Mouse (Mus musculus) neural tube, embryonic 13.5 days (tissue): Measurements from ENCODE around the gene 1700067K01Rik. TPM values are rescaled to one million over a fixed set of nuclear protein-coding genes. Genes with fewer than 3 reads are reported as not detected.
"Not testable (repeated sequence)": the region's sequence is repeated elsewhere in the genome, so short reads cannot be mapped to it uniquely, and the experiment has no call there.

Source experiments
- ATAC-seq: fragments of 200-750 bp; cut with Nextera tagmentation; 2 replicates; pipeline ENCODE4 v1.8.0; 2017; ENCODE audit warnings: low read depth, mild to moderate bottlenecking, moderate TSS enrichment, moderate library complexity
- H3K27ac ChIP-seq: fragments of 300-500 bp; sonication (generic); replicated peaks from 2 replicates; pipeline ENCODE4 v1.5.1; 2015; ENCODE audit warnings: moderate library complexity, mild to moderate bottlenecking, inconsistent platforms
- H3K27me3 ChIP-seq: fragments of 300-500 bp; sonication (generic); 2 replicates; pipeline ENCODE4 v1.6.1; 2015; ENCODE audit warnings: mild to moderate bottlenecking, inconsistent platforms
- H3K36me3 ChIP-seq: fragments of 300-500 bp; sonication (generic); 2 replicates; pipeline ENCODE4 v1.6.1; 2015; ENCODE audit warnings: mild to moderate bottlenecking, inconsistent platforms
- H3K4me1 ChIP-seq: fragments of 300-500 bp; sonication (generic); replicated peaks from 2 replicates; pipeline ENCODE4 v1.6.1; 2015; ENCODE audit warnings: inconsistent platforms
- H3K4me2 ChIP-seq: fragments of 300-500 bp; sonication (generic); 2 replicates; pipeline ENCODE4 v1.6.1; 2015; ENCODE audit warnings: inconsistent platforms, mild to moderate bottlenecking, moderate library complexity
- H3K4me3 ChIP-seq: fragments of 300-500 bp; sonication (generic); 2 replicates; pipeline ENCODE4 v1.5.1; 2015; ENCODE audit warnings: mild to moderate bottlenecking, inconsistent platforms
- H3K9ac ChIP-seq: fragments of 300-500 bp; sonication (generic); 2 replicates; pipeline ENCODE4 v1.6.1; 2015; ENCODE audit warnings: moderate library complexity, mild to moderate bottlenecking, inconsistent platforms
- H3K9me3 ChIP-seq: fragments of 300-500 bp; sonication (generic); 2 replicates; pipeline ENCODE4 v1.6.1; 2016; ENCODE audit warnings: inconsistent platforms
- WGBS: fragments of 180-500 bp; shearing (Covaris S2); methylation state at CpG from one replicate; pipeline ENCODE4 v1.1.7; 2015; 5-methylcytosine and 5-hydroxymethylcytosine counted together
- polyA plus RNA-seq: library from polyadenylated mRNA; unstranded; fragments of >200 nt; fragmentation: Nextera tagmentation; extraction: Ambion mirVana; gene quantifications from 2 replicates; pipeline ENCODE4 v1.2.1, GENCODE M21; 2015

Gene 1700067K01Rik
- polyA plus RNA-seq, 1 experiment from 2014 or later, result 0.87 TPM

- peak overlapping the region; percentile 77 for H3K4me2 ChIP-seq
- WGBS, result 80% methylated on average over 6 of the region's 6 CpGs
- H3K27ac ChIP-seq, result no peak overlapping the region
- peaks cover 40% of the 10 kb centered on the region for H3K4me1 ChIP-seq
- peak overlapping the region; percentile 61 for H3K4me3 ChIP-seq
- no peak for ATAC-seq
- peaks cover 33% of the 10 kb centered on the region for H3K27me3 ChIP-seq
- H3K9ac ChIP-seq, result peak overlapping the region; percentile 77
- no peaks in the 10 kb centered on the region for H3K9me3 ChIP-seq
- H3K36me3 ChIP-seq, result peaks cover 20% of the 10 kb centered on the region
Measured at GRCm38 (mm10) chr8:84003612-84004246, 2.4 kb downstream of the 1700067K01Rik start.

DNA sequence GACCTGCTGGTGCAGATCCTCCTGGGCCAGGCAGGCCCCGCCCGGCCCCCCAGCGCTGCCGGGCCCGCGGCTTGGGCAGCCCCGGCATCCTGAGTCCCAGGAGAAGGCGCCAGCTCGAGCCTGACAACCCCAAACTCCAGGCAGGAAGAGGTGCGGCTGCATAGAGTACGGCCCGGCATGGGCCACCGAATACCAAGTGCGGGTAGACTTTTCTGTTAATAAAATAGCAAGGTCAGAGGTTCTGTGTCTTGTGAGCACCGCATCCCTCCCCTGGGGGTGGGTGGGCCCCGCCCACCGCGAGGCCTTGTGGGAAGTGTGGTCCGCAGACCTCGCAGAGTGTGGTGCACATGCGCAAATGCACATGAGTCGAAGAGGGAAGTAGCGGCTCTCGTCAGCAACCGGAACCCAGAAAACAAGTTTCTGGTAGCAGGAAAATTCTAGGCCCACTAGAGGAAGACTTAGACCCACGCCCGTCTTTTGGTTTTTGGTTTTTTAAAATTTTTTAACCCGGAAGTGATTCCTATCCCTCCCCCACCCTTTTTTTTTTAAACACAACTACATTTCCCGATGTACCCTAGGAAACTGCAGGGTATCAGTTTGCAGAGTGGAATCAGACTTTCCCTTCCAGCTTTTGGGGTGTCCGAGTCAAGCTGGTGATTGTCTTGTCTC, 3.4 kb downstream of the 1700067K01Rik start:
- Histone ChIP-seq H3K36me3 (peaks cover 17% of the 10 kb centered on the region), H3K9me3 (no peaks in the 10 kb centered on the region), H3K9ac (peak overlapping the region; percentile 77), H3K4me3 (peak overlapping the region; percentile 61), H3K27ac (peak overlapping the region; percentile 70), H3K4me1 (peaks cover 31% of the 10 kb centered on the region), H3K4me2 (peak overlapping the region; percentile 77), H3K27me3 (peaks cover 34% of the 10 kb centered on the region)
- ATAC-seq, result peak; percentile 79
- WGBS, result 1% methylated on average over 30 of the region's 30 CpGs

DNA sequence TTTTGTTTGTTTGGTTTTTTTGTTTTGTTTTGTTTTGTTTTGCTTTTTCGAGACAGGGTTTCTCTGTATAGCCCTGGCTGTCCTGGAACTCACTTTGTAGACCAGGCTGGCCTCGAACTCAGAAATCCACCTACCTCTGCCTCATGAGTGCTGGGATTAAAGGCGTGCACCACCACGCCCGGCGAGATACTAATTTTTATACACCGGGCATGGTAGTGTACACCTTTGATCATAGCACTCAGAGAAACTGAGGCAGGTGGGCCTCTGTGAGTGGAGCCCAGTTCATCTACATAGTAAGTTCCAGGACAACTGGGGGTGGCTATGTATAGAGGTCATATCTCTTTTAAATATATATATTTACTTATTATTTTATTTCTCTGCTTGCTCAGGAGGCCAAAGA, 4.2 kb downstream of the 1700067K01Rik start:
- not testable (repeated sequence) for H3K9ac ChIP-seq, H3K36me3 ChIP-seq, H3K4me3 ChIP-seq, H3K27ac ChIP-seq, H3K9me3 ChIP-seq, ATAC-seq
- H3K4me2 ChIP-seq, result peak overlapping the region; percentile 77; the same call in 1 of the 2 replicates
- WGBS, result 91% methylated on average over 7 of the region's 7 CpGs
- peaks cover 32% of the 10 kb centered on the region for H3K27me3 ChIP-seq
- H3K4me1 ChIP-seq, result peaks cover 34% of the 10 kb centered on the region

GRCm38 (mm10) chr8:84008362-84008761, 7.1 kb downstream of the 1700067K01Rik start:
- 27% methylated on average over 7 of the region's 7 CpGs for WGBS

GRCm38 (mm10) chr8:84009876-84010275, 8.6 kb downstream of the 1700067K01Rik start:
- no peak overlapping the region for H3K4me3 ChIP-seq
- H3K9me3 ChIP-seq, result no peaks in the 10 kb centered on the region
- no peak overlapping the region for H3K9ac ChIP-seq
- 0 out of 2 replicates have a peak overlapping the region, but pooled peaks have one; percentile 11 for H3K4me2 ChIP-seq
- no peak overlapping the region for H3K27ac ChIP-seq
- H3K4me1 ChIP-seq, result peaks cover 34% of the 10 kb centered on the region
- under 1% methylated on average over 11 of the region's 11 CpGs for WGBS
- no peaks in the 10 kb centered on the region for H3K36me3 ChIP-seq
- peaks cover 44% of the 10 kb centered on the region for H3K27me3 ChIP-seq
- ATAC-seq, result 0 out of 2 replicates have a peak, but pooled peaks have one; percentile 7

More at GRCm38 (mm10) chr8:84008362-84008761, 7.1 kb downstream of the 1700067K01Rik start:
- H3K27ac ChIP-seq, result no peak overlapping the region
- H3K27me3 ChIP-seq, result peaks cover 37% of the 10 kb centered on the region
- H3K9me3 ChIP-seq, result no peaks in the 10 kb centered on the region
- no peak overlapping the region for H3K4me2 ChIP-seq
- no peak overlapping the region for H3K9ac ChIP-seq
- no peak for ATAC-seq
- H3K36me3 ChIP-seq, result no peaks in the 10 kb centered on the region
- H3K4me1 ChIP-seq, result peaks cover 43% of the 10 kb centered on the region
- H3K4me3 ChIP-seq, result no peak overlapping the region

- WGBS, result 2% methylated on average over 83 of the region's 83 CpGs
- Histone ChIP-seq H3K27me3 (peaks cover 44% of the 10 kb centered on the region), H3K4me3 (peak overlapping the region; percentile 48), H3K9me3 (no peaks in the 10 kb centered on the region), H3K27ac (no peak overlapping the region), H3K4me1 (peaks cover 30% of the 10 kb centered on the region), H3K4me2 (peak overlapping the region; percentile 85), H3K36me3 (no peaks in the 10 kb centered on the region), H3K9ac (peak overlapping the region; percentile 70)
- ATAC-seq, result peak; percentile 55
Measured at GRCm38 (mm10) chr8:84010625-84011611, 9.6 kb downstream of the 1700067K01Rik start.

DNA sequence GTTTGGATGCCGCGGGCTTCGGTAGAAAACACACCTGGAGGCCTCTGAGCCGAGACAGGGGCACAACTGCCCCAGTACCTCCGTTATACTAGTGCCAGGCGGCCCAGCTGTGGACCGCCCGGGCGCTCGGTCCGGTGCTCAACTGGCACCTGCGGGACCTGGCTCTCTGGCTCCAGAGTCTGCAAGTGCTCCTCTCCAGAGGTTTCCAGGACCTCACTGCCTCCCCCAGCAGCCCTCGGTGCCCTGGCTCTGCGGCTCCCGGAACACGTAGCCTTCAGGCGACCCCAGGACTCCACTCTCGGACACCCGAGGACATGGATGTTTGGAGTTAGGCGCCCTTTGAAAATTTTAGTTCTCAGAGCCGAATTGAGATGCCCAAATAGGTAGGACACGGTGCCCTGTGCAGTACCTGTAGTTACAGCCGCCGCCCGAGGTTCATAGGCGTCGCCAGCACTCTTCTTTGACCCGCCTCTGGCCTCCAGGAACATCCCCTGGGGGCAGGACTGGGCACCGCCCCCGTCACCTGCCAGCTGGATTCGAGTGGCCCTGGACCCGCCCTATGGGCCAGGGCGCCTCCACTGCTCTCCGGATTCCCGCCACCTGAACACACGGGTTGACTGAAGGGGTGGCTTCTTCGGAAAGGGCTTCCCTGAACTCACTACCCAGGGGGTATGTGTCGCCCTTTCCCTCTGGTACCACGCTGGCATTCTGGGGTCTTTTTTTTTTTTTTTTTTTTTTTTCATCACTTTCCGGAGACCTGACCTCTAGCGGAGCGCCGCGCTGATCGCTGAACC, 10.6 kb downstream of the 1700067K01Rik start, which contains the start of gene 2210011C24Rik:
2210011C24Rik (minus strand) TSS at position 467 of the 794 bp plus-strand sequence.
- peak within 1 kb of the TSS; percentile 70 for H3K9ac ChIP-seq
- H3K27me3 ChIP-seq, result peaks cover 44% of the 10 kb centered on the region
- H3K9me3 ChIP-seq, result no peaks in the 10 kb centered on the region
- peak within 1 kb of the TSS; percentile 85 for H3K4me2 ChIP-seq
- peak within 1 kb of the TSS; percentile 48 for H3K4me3 ChIP-seq
- no peak within 1 kb of the TSS for H3K27ac ChIP-seq
- 1% methylated on average over 44 of the region's 45 CpGs for WGBS
- ATAC-seq, result peak; percentile 44; the same call in 1 of the 2 replicates
- H3K36me3 ChIP-seq, result no peaks in the 10 kb centered on the region
- peaks cover 30% of the 10 kb centered on the region for H3K4me1 ChIP-seq

DNA sequence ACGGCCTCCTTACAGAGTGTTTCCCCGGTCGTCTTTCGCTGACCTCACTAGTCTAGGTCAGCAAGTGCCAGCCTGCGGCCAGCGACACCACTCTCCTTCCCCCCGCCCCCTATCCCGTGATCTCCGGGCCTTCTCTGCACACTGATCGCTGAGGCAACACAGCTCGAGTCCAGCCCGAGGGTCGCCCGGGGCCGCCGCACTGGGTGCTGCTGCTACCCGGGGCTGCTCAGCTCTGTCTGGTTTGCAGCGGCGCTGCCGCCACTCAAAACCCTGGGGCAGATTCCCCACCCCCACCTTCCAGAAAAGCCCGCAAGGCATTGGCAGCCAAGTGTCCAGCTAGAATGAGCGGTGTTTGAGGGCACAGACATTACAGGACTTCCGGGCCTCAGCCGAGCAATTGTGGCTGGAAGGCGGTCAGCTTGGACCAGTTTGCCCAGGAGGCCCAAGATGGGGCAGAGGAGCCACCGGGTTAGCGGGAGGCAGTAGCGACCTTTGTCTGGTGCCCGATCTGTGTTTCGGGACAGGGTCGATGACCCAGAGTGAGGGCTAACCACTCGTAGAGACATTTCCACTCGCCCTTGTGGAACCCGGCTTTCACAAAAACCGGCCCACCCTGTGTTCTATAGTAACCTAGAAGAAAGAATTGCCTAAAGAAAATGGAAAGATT, 11.3 kb downstream of the 1700067K01Rik start:
- peak overlapping the region; percentile 52 for H3K9ac ChIP-seq
- H3K4me1 ChIP-seq, result peaks cover 30% of the 10 kb centered on the region
- H3K27me3 ChIP-seq, result peaks cover 44% of the 10 kb centered on the region
- no peak overlapping the region for H3K27ac ChIP-seq
- peak overlapping the region; percentile 48 for H3K4me3 ChIP-seq
- 7% methylated on average over 35 of the region's 35 CpGs for WGBS
- H3K9me3 ChIP-seq, result no peaks in the 10 kb centered on the region
- no peak for ATAC-seq
- peak overlapping the region; percentile 85 for H3K4me2 ChIP-seq
- no peaks in the 10 kb centered on the region for H3K36me3 ChIP-seq

DNA sequence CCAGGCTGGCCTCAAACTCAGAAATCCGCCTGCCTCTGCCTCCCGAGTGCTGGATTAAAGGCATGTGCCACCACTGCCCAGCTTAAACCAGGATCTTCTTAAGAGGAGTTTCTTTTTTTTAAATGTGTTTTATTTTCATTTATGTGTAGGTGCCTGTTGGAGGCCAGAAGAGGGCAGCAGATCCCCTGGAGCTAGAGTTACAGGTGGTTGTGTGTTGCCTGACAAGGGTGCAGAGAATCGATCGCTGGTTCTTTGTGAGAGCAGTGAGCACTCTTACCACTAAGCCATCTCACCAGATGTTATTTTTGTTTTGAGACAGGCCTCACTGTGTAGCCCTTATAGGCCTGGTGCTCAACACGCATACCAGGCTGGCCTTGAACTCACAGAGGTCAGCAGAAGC, 14.5 kb downstream of the 1700067K01Rik start:
- ATAC-seq, result no peak
- no peak overlapping the region for H3K9ac ChIP-seq
- H3K4me3 ChIP-seq, result no peak overlapping the region
- peaks cover 44% of the 10 kb centered on the region for H3K27me3 ChIP-seq
- no peak overlapping the region for H3K4me2 ChIP-seq
- H3K4me1 ChIP-seq, result peaks cover 20% of the 10 kb centered on the region
- H3K27ac ChIP-seq, result no peak overlapping the region
- WGBS, result 92% methylated on average over 5 of the region's 5 CpGs
- no peaks in the 10 kb centered on the region for H3K36me3 ChIP-seq
- H3K9me3 ChIP-seq, result no peaks in the 10 kb centered on the region

DNA sequence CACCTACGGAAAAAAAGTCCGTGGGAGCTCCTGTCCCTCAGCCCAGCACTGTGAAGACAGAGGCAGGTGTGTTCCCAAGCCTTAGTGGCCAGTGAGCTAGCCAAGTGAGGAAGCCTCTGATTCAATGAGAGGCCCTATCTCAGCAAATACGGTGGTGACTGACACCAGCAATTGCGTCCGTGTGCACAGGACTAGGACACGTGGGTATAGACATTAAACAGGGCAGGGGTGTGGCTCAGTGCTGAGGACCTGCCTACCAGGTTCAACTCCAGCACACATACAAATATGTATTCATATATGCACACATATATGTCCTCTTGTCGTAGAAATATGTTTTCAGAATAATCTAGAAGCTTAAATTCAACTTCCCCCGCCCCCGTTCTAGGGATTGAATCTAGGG, 18.4 kb downstream of the 1700067K01Rik start:
- WGBS, result 86% methylated on average over 9 of the region's 9 CpGs
- H3K4me1 ChIP-seq, result 0 out of 2 replicates have a peak, but pooled peaks cover 4% of the 10 kb centered on the region
- ATAC-seq, result no peak
- peaks cover 40% of the 10 kb centered on the region for H3K27me3 ChIP-seq
- H3K4me3 ChIP-seq, result no peak overlapping the region
- H3K9me3 ChIP-seq, result no peaks in the 10 kb centered on the region
- H3K9ac ChIP-seq, result no peak overlapping the region
- H3K36me3 ChIP-seq, result no peaks in the 10 kb centered on the region
- no peak overlapping the region for H3K27ac ChIP-seq
- H3K4me2 ChIP-seq, result no peak overlapping the region
